Mouse (Mus musculus): ENCODE data around the gene Prox2.

DNA sequence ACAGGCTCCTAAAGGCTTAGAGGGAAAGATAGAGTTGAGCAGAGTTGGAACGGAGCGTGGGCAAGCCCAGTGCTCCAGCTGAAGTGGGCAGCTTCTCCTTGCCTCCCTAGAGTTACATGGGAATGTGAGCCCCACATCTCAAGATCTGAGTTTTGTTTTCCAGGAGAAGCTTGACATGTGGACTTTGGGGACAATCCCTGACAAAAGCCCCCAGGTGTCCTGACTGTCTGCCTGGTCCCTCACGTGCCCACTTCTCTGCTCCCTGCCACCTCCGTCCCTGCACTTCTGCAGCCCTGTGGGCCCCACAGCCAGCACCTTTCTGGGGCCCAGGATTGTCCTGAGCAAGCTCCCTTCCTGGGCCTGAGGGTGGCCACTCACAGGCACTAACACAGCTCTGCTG, 34.3 kb upstream of the Prox2 start:
- TF ChIP-seq POLR2A (IDR thresholded peaks at IDR 0.05; ENCODE audit: control insufficient read depth, low read depth, low read length) (no peak), CTCF (IDR thresholded peaks at IDR 0.05; ENCODE audit: control insufficient read depth, insufficient read depth, insufficient replicate concordance, low read depth, low read length) (no peak)

All from testis, adult 2 months (tissue).